Mouse (Mus musculus): Measurements from ENCODE around the gene Gm13757. TPM values are rescaled to one million over a fixed set of nuclear protein-coding genes. Genes with fewer than 3 reads are reported as not detected.
"Not testable (repeated sequence)": the region's sequence is repeated elsewhere in the genome, so short reads cannot be mapped to it uniquely, and the experiment has no call there.

Gene Gm13757
- polyA plus RNA-seq (2014; fragmentation: Nextera tagmentation; extraction: Ambion mirVana), result not detected in 2 replicates

- 89% methylated on average over 1 of the region's 1 CpGs for WGBS
- H3K27ac ChIP-seq (replicated peaks; ENCODE audit: low read depth, low read length), result no peak within 1 kb of the TSS
- DNase-seq (ENCODE audit: low spot score) (no peak), ATAC-seq (ENCODE audit: insufficient number of reproducible peaks, low FRiP score, low TSS enrichment, low read depth) (no peak)
- H3K4me3 ChIP-seq (ENCODE audit: low read depth, low read length), result no peak within 1 kb of the TSS
- H3K9me3 ChIP-seq (ENCODE audit: control insufficient read depth, low read length), result no peaks in the 10 kb centered on the region
- no peaks in the 10 kb centered on the region for H3K36me3 ChIP-seq (ENCODE audit: control insufficient read depth, insufficient read depth, low read length)
- no peak within 1 kb of the TSS for H3K4me2 ChIP-seq (ENCODE audit: low read depth, severe bottlenecking)
- no peak within 1 kb of the TSS for H3K9ac ChIP-seq (ENCODE audit: low read length)
- no peaks in the 10 kb centered on the region for H3K27me3 ChIP-seq (ENCODE audit: control insufficient read depth, insufficient read depth, low read length)
- H3K4me1 ChIP-seq (ENCODE audit: control insufficient read depth, insufficient read depth, low read length), result no peaks in the 10 kb centered on the region
Measured at GRCm38 (mm10) chr2:88449031-88449430, at the start of gene Gm13757. TSS of gene Gm13757 (minus strand) at chr2:88449131.

GRCm38 (mm10) chr2:88493020-88493419 is 44.1 kb upstream of the Gm13757 start, which contains the start of gene Olfr1185-ps1:
TSS of gene Olfr1185-ps1 (plus strand) at chr2:88493320.
- H3K4me2 ChIP-seq (ENCODE audit: low read depth, severe bottlenecking), result no peak within 1 kb of the TSS
- H3K36me3 ChIP-seq (ENCODE audit: control insufficient read depth, insufficient read depth, low read length), result no peaks in the 10 kb centered on the region
- 80% methylated on average over 2 of the region's 2 CpGs for WGBS
- H3K9ac ChIP-seq (ENCODE audit: low read length), result no peak within 1 kb of the TSS
- no peak within 1 kb of the TSS for H3K4me3 ChIP-seq (ENCODE audit: low read depth, low read length)
- no peaks in the 10 kb centered on the region for H3K27me3 ChIP-seq (ENCODE audit: control insufficient read depth, insufficient read depth, low read length)
- no peaks in the 10 kb centered on the region for H3K9me3 ChIP-seq (ENCODE audit: control insufficient read depth, low read length)
- ATAC-seq (ENCODE audit: insufficient number of reproducible peaks, low FRiP score, low TSS enrichment, low read depth), result no peak
- no peaks in the 10 kb centered on the region for H3K4me1 ChIP-seq (ENCODE audit: control insufficient read depth, insufficient read depth, low read length)
- no peak for DNase-seq (ENCODE audit: low spot score)
- no peak within 1 kb of the TSS for H3K27ac ChIP-seq (replicated peaks; ENCODE audit: low read depth, low read length)

GRCm38 (mm10) chr2:88483298-88483697 is 34.4 kb upstream of the Gm13757 start, which contains the start of gene Olfr1184:
TSS of gene Olfr1184 (plus strand) at chr2:88483598.
- no peaks in the 10 kb centered on the region for H3K27me3 ChIP-seq (ENCODE audit: control insufficient read depth, insufficient read depth, low read length)
- H3K27ac ChIP-seq (replicated peaks; ENCODE audit: low read depth, low read length), result no peak within 1 kb of the TSS
- H3K9me3 ChIP-seq (ENCODE audit: control insufficient read depth, low read length), result no peaks in the 10 kb centered on the region
- no peak for DNase-seq (ENCODE audit: low spot score)
- no peak within 1 kb of the TSS for H3K4me3 ChIP-seq (ENCODE audit: low read depth, low read length)
- H3K36me3 ChIP-seq (ENCODE audit: control insufficient read depth, insufficient read depth, low read length), result no peaks in the 10 kb centered on the region
- no peak for ATAC-seq (ENCODE audit: insufficient number of reproducible peaks, low FRiP score, low TSS enrichment, low read depth)
- no peak within 1 kb of the TSS for H3K4me2 ChIP-seq (ENCODE audit: low read depth, severe bottlenecking)
- H3K4me1 ChIP-seq (ENCODE audit: control insufficient read depth, insufficient read depth, low read length), result no peaks in the 10 kb centered on the region
- no peak within 1 kb of the TSS for H3K9ac ChIP-seq (ENCODE audit: low read length)
- 91% methylated on average over 2 of the region's 2 CpGs for WGBS

GRCm38 (mm10) chr2:88454567-88454966 is 5.6 kb upstream of the Gm13757 start, which contains the start of gene Olfr1183:
TSS of gene Olfr1183 (plus strand) at chr2:88454867.
- 58% methylated on average over 1 of the region's 1 CpGs for WGBS
- not testable (repeated sequence) for H3K27me3 ChIP-seq (ENCODE audit: control insufficient read depth, insufficient read depth, low read length); ATAC-seq (ENCODE audit: insufficient number of reproducible peaks, low FRiP score, low TSS enrichment, low read depth)

GRCm38 (mm10) chr2:88426071-88426470 is 22.9 kb downstream of the Gm13757 start, which contains the start of gene Olfr1181:
TSS of gene Olfr1181 (minus strand) at chr2:88426171.
- H3K4me3 ChIP-seq (ENCODE audit: low read depth, low read length), result no peak within 1 kb of the TSS
- ATAC-seq (ENCODE audit: insufficient number of reproducible peaks, low FRiP score, low TSS enrichment, low read depth) (no peak), DNase-seq (ENCODE audit: low spot score) (no peak)
- H3K27ac ChIP-seq (replicated peaks; ENCODE audit: low read depth, low read length), result no peak within 1 kb of the TSS
- no peaks in the 10 kb centered on the region for H3K4me1 ChIP-seq (ENCODE audit: control insufficient read depth, insufficient read depth, low read length)
- 91% methylated on average over 1 of the region's 1 CpGs for WGBS
- no peak within 1 kb of the TSS for H3K4me2 ChIP-seq (ENCODE audit: low read depth, severe bottlenecking)
- H3K27me3 ChIP-seq (ENCODE audit: control insufficient read depth, insufficient read depth, low read length), result no peaks in the 10 kb centered on the region
- no peak within 1 kb of the TSS for H3K9ac ChIP-seq (ENCODE audit: low read length)
- no peaks in the 10 kb centered on the region for H3K9me3 ChIP-seq (ENCODE audit: control insufficient read depth, low read length)
- no peaks in the 10 kb centered on the region for H3K36me3 ChIP-seq (ENCODE audit: control insufficient read depth, insufficient read depth, low read length)

More at GRCm38 (mm10) chr2:88454567-88454966, 5.6 kb upstream of the Gm13757 start, which contains the start of gene Olfr1183:
- H3K9ac ChIP-seq (ENCODE audit: low read length); H3K27ac ChIP-seq (replicated peaks; ENCODE audit: low read depth, low read length); H3K4me1 ChIP-seq (ENCODE audit: control insufficient read depth, insufficient read depth, low read length); DNase-seq (ENCODE audit: low spot score); H3K9me3 ChIP-seq (ENCODE audit: control insufficient read depth, low read length); H3K4me3 ChIP-seq (ENCODE audit: low read depth, low read length); H3K36me3 ChIP-seq (ENCODE audit: control insufficient read depth, insufficient read depth, low read length); H3K4me2 ChIP-seq (ENCODE audit: low read depth, severe bottlenecking): not testable (repeated sequence)

GRCm38 (mm10) chr2:88419051-88419450 is 29.9 kb downstream of the Gm13757 start, which contains the start of gene Olfr1180:
TSS of gene Olfr1180 (minus strand) at chr2:88419151.
- ATAC-seq (ENCODE audit: insufficient number of reproducible peaks, low FRiP score, low TSS enrichment, low read depth) (no peak), DNase-seq (ENCODE audit: low spot score) (no peak)
- WGBS, result 79% methylated on average over 2 of the region's 2 CpGs
- Histone ChIP-seq H3K4me3 (ENCODE audit: low read depth, low read length) (no peak within 1 kb of the TSS), H3K9ac (ENCODE audit: low read length) (no peak within 1 kb of the TSS), H3K27me3 (ENCODE audit: control insufficient read depth, insufficient read depth, low read length) (no peaks in the 10 kb centered on the region), H3K27ac (replicated peaks; ENCODE audit: low read depth, low read length) (no peak within 1 kb of the TSS), H3K9me3 (ENCODE audit: control insufficient read depth, low read length) (no peaks in the 10 kb centered on the region), H3K36me3 (ENCODE audit: control insufficient read depth, insufficient read depth, low read length) (no peaks in the 10 kb centered on the region), H3K4me1 (ENCODE audit: control insufficient read depth, insufficient read depth, low read length) (no peaks in the 10 kb centered on the region), H3K4me2 (ENCODE audit: low read depth, severe bottlenecking) (no peak within 1 kb of the TSS)

- Histone ChIP-seq H3K36me3 (ENCODE audit: control insufficient read depth, insufficient read depth, low read length) (no peaks in the 10 kb centered on the region), H3K4me1 (ENCODE audit: control insufficient read depth, insufficient read depth, low read length) (no peaks in the 10 kb centered on the region), H3K9me3 (ENCODE audit: control insufficient read depth, low read length) (no peaks in the 10 kb centered on the region), H3K27ac (replicated peaks; ENCODE audit: low read depth, low read length) (no peak within 1 kb of the TSS), H3K4me3 (ENCODE audit: low read depth, low read length) (no peak within 1 kb of the TSS), H3K9ac (ENCODE audit: low read length) (no peak within 1 kb of the TSS), H3K27me3 (ENCODE audit: control insufficient read depth, insufficient read depth, low read length) (no peaks in the 10 kb centered on the region), H3K4me2 (ENCODE audit: low read depth, severe bottlenecking) (no peak within 1 kb of the TSS)
- DNase-seq (ENCODE audit: low spot score) (no peak), ATAC-seq (ENCODE audit: insufficient number of reproducible peaks, low FRiP score, low TSS enrichment, low read depth) (no peak)
- WGBS, result 82% methylated on average over 3 of the region's 3 CpGs
Measured at GRCm38 (mm10) chr2:88406353-88406752, 42.6 kb downstream of the Gm13757 start, which contains the start of gene Olfr1179. TSS of gene Olfr1179 (minus strand) at chr2:88406453.

Measured in limb, embryonic 11.5 days (tissue).